Mouse (Mus musculus) liver, postnatal 0 days (tissue): ENCODE data around the gene 1700092M07Rik.

Source experiments
- CTCF ChIP-seq: sonication (generic); IDR thresholded peaks from 2 replicates; pipeline ENCODE4 v1.5.1; 2016; ENCODE audit warnings: antibody characterized with exemption, low read depth
- EP300 ChIP-seq: IDR thresholded peaks from 2 replicates; pipeline ENCODE4 v1.6.1; 2016; ENCODE audit warnings: antibody characterized with exemption, low read depth, mild to moderate bottlenecking

GRCm38 (mm10) chr19:8739646-8740045 is 872 bp upstream of the 1700092M07Rik start:
- TF ChIP-seq CTCF (no peak), EP300 (no peak)
